Mouse (Mus musculus) cortical plate, adult 2 months (tissue): ENCODE measurements around the gene Gm45234. TPM values are rescaled to one million over a fixed set of nuclear protein-coding genes. Genes with fewer than 3 reads are reported as not detected.

Source experiments
- H3K27ac ChIP-seq: fragments of 200-500 bp; 2 replicates; pipeline ENCODE4 v1.5.1; 2012; ENCODE audit warnings: low read length, control low read depth, inconsistent platforms; ENCODE audit not compliant: insufficient read depth
- H3K4me1 ChIP-seq: fragments of 200-500 bp; 2 replicates; pipeline ENCODE4 v1.6.1; 2011; ENCODE audit warnings: low read length; ENCODE audit not compliant: control insufficient read depth, insufficient read depth
- H3K4me3 ChIP-seq: fragments of 200-500 bp; 2 replicates; pipeline ENCODE4 v1.5.1; 2011; ENCODE audit warnings: mild to moderate bottlenecking, low read length, control low read depth; ENCODE audit not compliant: insufficient read depth
- CTCF ChIP-seq: fragments of 200-500 bp; IDR thresholded peaks from 2 replicates; pipeline ENCODE4 v1.5.1; 2011; ENCODE audit warnings: mild to moderate bottlenecking, control low read depth, low read length; ENCODE audit not compliant: insufficient read depth; ENCODE audit errors: extremely low read depth
- POLR2A ChIP-seq: fragments of 200-500 bp; IDR thresholded peaks from 2 replicates; pipeline ENCODE4 v1.6.1; 2011; ENCODE audit warnings: mild to moderate bottlenecking, low read length, control low read depth; ENCODE audit not compliant: insufficient read depth; ENCODE audit errors: extremely low read depth
- polyA plus RNA-seq: library from polyadenylated mRNA; depleted of rRNA; stranded (reverse); fragments of >200 nt; gene quantifications from 2 replicates; pipeline ENCODE4 v1.2.3, GENCODE M21; 2012; rRNA removed

Gm45234 gene
- polyA plus RNA-seq, 1 experiment = not detected

DNA sequence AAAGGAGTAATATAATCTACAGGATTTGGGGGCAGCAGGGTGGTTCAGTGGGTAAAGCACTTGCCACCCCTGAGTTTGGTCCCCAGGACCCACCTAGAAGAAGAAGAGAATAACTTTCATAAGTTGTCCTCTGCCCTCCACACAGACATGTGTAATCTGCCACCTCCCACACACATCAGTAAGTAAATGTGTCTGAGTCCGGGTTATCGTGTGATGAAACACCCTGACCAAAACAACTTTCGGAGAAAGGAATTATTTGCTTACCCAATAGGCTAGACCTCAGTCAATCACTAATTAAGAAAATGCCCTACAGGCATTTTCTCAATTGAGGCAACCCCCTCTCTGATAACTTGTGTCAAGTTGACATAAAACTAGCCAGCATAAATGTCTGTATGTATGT, 65.3 kb downstream of the Gm45234 start:
- Histone ChIP-seq H3K4me3 (no peak overlapping the region), H3K4me1 (peaks cover 8% of the 10 kb centered on the region), H3K27ac (no peak overlapping the region)
- TF ChIP-seq CTCF (no peak), POLR2A (no peak)

Other genes with a start within 250 kb of the Gm45234 start
- 2.1 TPM in 2 replicates for gene C1ra, start 243.6 kb downstream of the Gm45234 start, polyA plus RNA-seq
- gene C1s1, start 213.7 kb downstream of the Gm45234 start, polyA plus RNA-seq = 4.0 and 4.4 TPM in 2 replicates
- gene C1rb, start 185.7 kb downstream of the Gm45234 start, polyA plus RNA-seq = not detected in 2 replicates
- gene C1s2, start 119.9 kb downstream of the Gm45234 start, polyA plus RNA-seq = 0.29 and 0.34 TPM in 2 replicates
- gene Lpcat3, start 93.0 kb downstream of the Gm45234 start, polyA plus RNA-seq = 45.3 and 47.6 TPM in 2 replicates
- gene Emg1, start 43.8 kb downstream of the Gm45234 start, polyA plus RNA-seq = 57.3 and 58.3 TPM in 2 replicates
- gene Phb2, start 43.7 kb downstream of the Gm45234 start, polyA plus RNA-seq = 104 and 105 TPM in 2 replicates
- gene Ptpn6, start 17.3 kb downstream of the Gm45234 start, polyA plus RNA-seq = 6.3 and 6.5 TPM in 2 replicates
- 340 and 352 TPM in 2 replicates for gene Grcc10, start 14.6 kb downstream of the Gm45234 start, polyA plus RNA-seq
- gene Atn1, start 503 bp upstream of the Gm45234 start, polyA plus RNA-seq = 60.7 and 63.3 TPM in 2 replicates
- gene Eno2, start 13.7 kb upstream of the Gm45234 start, polyA plus RNA-seq = 741 and 755 TPM in 2 replicates
- gene Lrrc23, start 23.7 kb upstream of the Gm45234 start, polyA plus RNA-seq = 2.4 and 5.0 TPM in 2 replicates
- 4.4 and 4.8 TPM in 2 replicates for gene Spsb2, start 52.6 kb upstream of the Gm45234 start, polyA plus RNA-seq
- 1,059 and 1,064 TPM in 2 replicates for gene Tpi1, start 58.3 kb upstream of the Gm45234 start, polyA plus RNA-seq
- 151 and 152 TPM in 2 replicates for gene Usp5, start 73.5 kb upstream of the Gm45234 start, polyA plus RNA-seq
- gene Cdca3, start 73.5 kb upstream of the Gm45234 start, polyA plus RNA-seq = 2.3 and 2.4 TPM in 2 replicates
- 0.17 and 0.25 TPM in 2 replicates for gene Gnb3, start 84.3 kb upstream of the Gm45234 start, polyA plus RNA-seq
- 59.6 and 66.5 TPM in 2 replicates for gene P3h3, start 101.7 kb upstream of the Gm45234 start, polyA plus RNA-seq
- 163 and 187 TPM in 2 replicates for gene Gpr162, start 108.0 kb upstream of the Gm45234 start, polyA plus RNA-seq
- gene Cd4, start 132.2 kb upstream of the Gm45234 start, polyA plus RNA-seq = 1.1 and 4.7 TPM in 2 replicates
- 5.1 and 6.5 TPM in 2 replicates for gene Lag3, start 155.7 kb upstream of the Gm45234 start, polyA plus RNA-seq
- 1,375 and 1,380 TPM in 2 replicates for gene Ptms, start 164.1 kb upstream of the Gm45234 start, polyA plus RNA-seq
- 732 and 737 TPM in 2 replicates for gene Mlf2, start 175.4 kb upstream of the Gm45234 start, polyA plus RNA-seq
- 279 and 280 TPM in 2 replicates for gene Cops7a, start 209.5 kb upstream of the Gm45234 start, polyA plus RNA-seq
- 157 and 164 TPM in 2 replicates for gene Pianp, start 240.7 kb upstream of the Gm45234 start, polyA plus RNA-seq